Mouse (Mus musculus) CH12.LX (cell line): ENCODE results near the gene Lin52.

Experiments used
- KAT2A ChIP-seq: IDR thresholded peaks from 2 replicates; pipeline ENCODE4 v1.6.1; 2012; ENCODE audit warnings: low read length, improper control_type of control experiment, inconsistent platforms; ENCODE audit not compliant: insufficient replicate concordance
- MAFK ChIP-seq: IDR thresholded peaks from 2 replicates; pipeline ENCODE4 v1.6.1; 2011; ENCODE audit warnings: low read length, improper control_type of control experiment; ENCODE audit not compliant: insufficient replicate concordance
- PAX5 ChIP-seq: IDR thresholded peaks from 2 replicates; pipeline ENCODE4 v1.6.1; 2012; ENCODE audit warnings: low read length, inconsistent platforms, mixed read lengths
- POLR2A ChIP-seq: IDR thresholded peaks from 2 replicates; pipeline ENCODE4 v1.6.1; 2011; ENCODE audit warnings: low read depth, mild to moderate bottlenecking, improper control_type of control experiment, low read length
- SIN3A ChIP-seq: IDR thresholded peaks from 2 replicates; pipeline ENCODE4 v1.6.1; 2012; ENCODE audit warnings: low read length, improper control_type of control experiment, inconsistent platforms
- ZMIZ1 ChIP-seq: IDR thresholded peaks from 2 replicates; pipeline ENCODE4 v1.6.1; 2012; ENCODE audit warnings: low read depth, mild to moderate bottlenecking, inconsistent platforms, low read length, improper control_type of control experiment

DNA sequence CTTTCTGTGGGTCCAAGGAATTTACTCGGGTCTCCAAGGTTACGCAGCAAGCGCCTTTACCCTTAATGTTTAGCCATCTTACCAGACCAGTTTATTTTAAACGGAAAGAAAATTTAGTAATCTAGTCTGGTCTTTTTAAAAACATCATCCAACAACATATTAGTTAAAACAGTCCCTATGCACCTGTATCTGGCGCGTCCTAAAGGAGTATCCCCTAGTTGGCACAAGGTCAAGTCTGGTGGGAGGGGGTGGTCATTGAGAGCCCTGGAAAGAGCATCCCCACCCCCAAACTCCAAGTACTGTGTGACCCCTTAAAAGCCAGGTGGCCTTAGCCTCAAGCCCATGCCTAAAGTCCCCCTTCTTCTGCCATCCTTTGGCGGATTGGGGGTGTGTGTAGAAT is 121.9 kb downstream of the Lin52 start:
- TF ChIP-seq ZMIZ1 (no peak), MAFK (no peak), KAT2A (no peak), POLR2A (no peak), PAX5 (no peak), SIN3A (no peak)
